Mouse (Mus musculus) CH12.LX (cell line): ENCODE data around the gene Trpm3. TPM values are rescaled to one million over a fixed set of nuclear protein-coding genes. Genes with fewer than 3 reads are reported as not detected.
"Not testable (repeated sequence)": the region's sequence is repeated elsewhere in the genome, so short reads cannot be mapped to it uniquely, and the experiment has no call there.

Experiments
- DNase-seq: peaks from one replicate; pipeline ENCODE4 v3.0.0-alpha.2; 2013; ENCODE audit errors: extremely low read depth
- H3K27ac ChIP-seq: 2 replicates; pipeline ENCODE4 v1.5.1; 2012; ENCODE audit warnings: low read depth, mild to moderate bottlenecking, control low read depth, moderate library complexity; ENCODE audit not compliant: insufficient read depth
- H3K27me3 ChIP-seq: replicated peaks from 2 replicates; pipeline ENCODE3; 2012; ENCODE audit warnings: inconsistent platforms
- H3K36me3 ChIP-seq, 2 experiments: replicated peaks in 1 of 2; 2 replicates each; pipeline versions ENCODE3 to v1.6.1; 2012; ENCODE audit warnings: inconsistent platforms in 1 of 2, low read length in 1 of 2, mild to moderate bottlenecking in 1 of 2, mixed read lengths in 1 of 2, moderate library complexity in 1 of 2; ENCODE audit not compliant: control insufficient read depth in 1 of 2, insufficient read depth in 1 of 2
- H3K4me1 ChIP-seq, 2 experiments: 2 replicates each; pipeline ENCODE4 v1.6.1; 2012; ENCODE audit warnings: inconsistent platforms in 1 of 2, moderate library complexity in 1 of 2; ENCODE audit not compliant: insufficient read depth in 2 of 2, control insufficient read depth in 1 of 2
- H3K4me2 ChIP-seq: 2 replicates; pipeline ENCODE4 v1.6.1; 2012; ENCODE audit warnings: low read depth, mild to moderate bottlenecking, control low read depth; ENCODE audit not compliant: poor library complexity, insufficient read depth, severe bottlenecking
- H3K4me3 ChIP-seq, 3 experiments: fragments of 150-350 bp in 1 of 3; sonication (generic) in 1 of 3; replicated peaks in 1 of 3; 2 replicates each; pipeline versions ENCODE3 to v1.5.1; 2011 to 2012; ENCODE audit warnings: low read depth in 2 of 3, low read length in 2 of 3, mild to moderate bottlenecking in 2 of 3, moderate library complexity in 2 of 3, control low read depth in 1 of 3, improper control_type of control experiment in 1 of 3, inconsistent platforms in 1 of 3, mixed read lengths in 1 of 3; ENCODE audit not compliant: poor library complexity in 1 of 3
- H3K79me2 ChIP-seq: replicated peaks from 2 replicates; pipeline ENCODE4 v1.6.1; 2012; ENCODE audit warnings: mild to moderate bottlenecking, moderate library complexity; ENCODE audit not compliant: control insufficient read depth, poor library complexity, insufficient read depth, severe bottlenecking; ENCODE audit errors: extremely low read depth
- H3K9ac ChIP-seq: 2 replicates; pipeline ENCODE4 v1.6.1; 2012; ENCODE audit warnings: low read depth, mild to moderate bottlenecking, control low read depth, moderate library complexity; ENCODE audit not compliant: insufficient read depth
- H3K9me3 ChIP-seq: replicated peaks from 2 replicates; pipeline ENCODE3; 2012; ENCODE audit warnings: low read length, inconsistent platforms, mixed read lengths
- BHLHE40 ChIP-seq: IDR thresholded peaks from 2 replicates; pipeline ENCODE4 v1.6.1; 2011; ENCODE audit warnings: mild to moderate bottlenecking, low read depth, low read length, improper control_type of control experiment
- ELF1 ChIP-seq: IDR thresholded peaks from 2 replicates; pipeline ENCODE4 v1.6.1; 2014; ENCODE audit warnings: low read depth, mild to moderate bottlenecking, inconsistent platforms, low read length, improper control_type of control experiment
- EP300 ChIP-seq: IDR thresholded peaks from 2 replicates; pipeline ENCODE4 v1.6.1; 2011; ENCODE audit warnings: low read length, improper control_type of control experiment
- HCFC1 ChIP-seq: IDR thresholded peaks from 2 replicates; pipeline ENCODE4 v1.6.1; 2012; ENCODE audit warnings: low read depth, mild to moderate bottlenecking, inconsistent platforms, low read length, improper control_type of control experiment
- IRF4 ChIP-seq: IDR thresholded peaks from 2 replicates; pipeline ENCODE4 v1.6.1; 2014; ENCODE audit warnings: low read depth, mild to moderate bottlenecking, inconsistent platforms, low read length, improper control_type of control experiment
- JUN ChIP-seq: IDR thresholded peaks from 2 replicates; pipeline ENCODE4 v1.6.1; 2011; ENCODE audit warnings: low read depth, mild to moderate bottlenecking, low read length, improper control_type of control experiment, moderate library complexity; ENCODE audit not compliant: insufficient read depth
- JUND ChIP-seq: conservative IDR thresholded peaks from 2 replicates; pipeline ENCODE4 v1.6.1; 2011; ENCODE audit warnings: low read depth, low read length, improper control_type of control experiment
- KAT2A ChIP-seq: IDR thresholded peaks from 2 replicates; pipeline ENCODE4 v1.6.1; 2012; ENCODE audit warnings: low read length, improper control_type of control experiment, inconsistent platforms; ENCODE audit not compliant: insufficient replicate concordance
- MAX ChIP-seq: IDR thresholded peaks from 2 replicates; pipeline ENCODE4 v1.6.1; 2011; ENCODE audit warnings: low read length, improper control_type of control experiment
- MEF2A ChIP-seq: IDR thresholded peaks from 2 replicates; pipeline ENCODE4 v1.6.1; 2014; ENCODE audit warnings: low read depth, mild to moderate bottlenecking, inconsistent platforms, low read length, improper control_type of control experiment, borderline replicate concordance
- MXI1 ChIP-seq: IDR thresholded peaks from 2 replicates; pipeline ENCODE4 v1.6.1; 2011; ENCODE audit warnings: mild to moderate bottlenecking, low read depth, low read length, improper control_type of control experiment
- MYC ChIP-seq: IDR thresholded peaks from 2 replicates; pipeline ENCODE4 v1.6.1; 2011; ENCODE audit warnings: low read depth, mild to moderate bottlenecking, improper control_type of control experiment, low read length
- NELFE ChIP-seq: IDR thresholded peaks from 2 replicates; pipeline ENCODE4 v1.6.1; 2011; ENCODE audit warnings: low read depth, low read length, improper control_type of control experiment
- PAX5 ChIP-seq: IDR thresholded peaks from 2 replicates; pipeline ENCODE4 v1.6.1; 2012; ENCODE audit warnings: low read length, inconsistent platforms, mixed read lengths
- POLR2A ChIP-seq: IDR thresholded peaks from 2 replicates; pipeline ENCODE4 v1.6.1; 2011; ENCODE audit warnings: low read depth, mild to moderate bottlenecking, improper control_type of control experiment, low read length
- POLR2AphosphoS2 ChIP-seq: IDR thresholded peaks from 2 replicates; pipeline ENCODE4 v1.6.1; 2011; ENCODE audit warnings: low read depth, low read length, improper control_type of control experiment
- RCOR1 ChIP-seq: conservative IDR thresholded peaks from 2 replicates; pipeline ENCODE4 v1.6.1; 2012; ENCODE audit warnings: low read depth, mild to moderate bottlenecking, inconsistent platforms, low read length, improper control_type of control experiment
- SIN3A ChIP-seq: IDR thresholded peaks from 2 replicates; pipeline ENCODE4 v1.6.1; 2012; ENCODE audit warnings: low read length, improper control_type of control experiment, inconsistent platforms
- SMC3 ChIP-seq: IDR thresholded peaks from 2 replicates; pipeline ENCODE4 v1.6.1; 2011; ENCODE audit warnings: low read depth, low read length, improper control_type of control experiment
- USF1 ChIP-seq: IDR thresholded peaks from 2 replicates; pipeline ENCODE4 v1.6.1; 2014; ENCODE audit warnings: low read depth, mild to moderate bottlenecking, inconsistent platforms, low read length, improper control_type of control experiment
- USF2 ChIP-seq: conservative IDR thresholded peaks from 2 replicates; pipeline ENCODE4 v1.6.1; 2011; ENCODE audit warnings: low read depth, low read length, improper control_type of control experiment
- ZKSCAN1 ChIP-seq: IDR thresholded peaks from 2 replicates; pipeline ENCODE4 v1.6.1; 2012; ENCODE audit warnings: low read depth, inconsistent platforms, low read length, improper control_type of control experiment, borderline replicate concordance
- ZMIZ1 ChIP-seq: IDR thresholded peaks from 2 replicates; pipeline ENCODE4 v1.6.1; 2012; ENCODE audit warnings: low read depth, mild to moderate bottlenecking, inconsistent platforms, low read length, improper control_type of control experiment
- ZNF384 ChIP-seq: IDR thresholded peaks from 2 replicates; pipeline ENCODE4 v1.6.1; 2012; ENCODE audit warnings: low read depth, low read length, improper control_type of control experiment, inconsistent platforms
- dilution Hi-C: fragments of 300-500 bp; cut with MboI; formaldehyde crosslinking; loops from 2 replicates; pipeline ENCODE4 v1.14.3; 2020; ENCODE audit warnings: low sequenced_read_pairs; ENCODE audit not compliant: extremely low pct_unique_long_range_greater_than_20kb, extremely low pct_ligation_motif_present
- in situ Hi-C: fragments of 300-500 bp; cut with MboI; formaldehyde crosslinking; loops from 3 replicates; pipeline ENCODE4 v1.14.3; 2019; ENCODE audit warnings: low sequenced_read_pairs, low pct_ligation_motif_present, low pct_unique_long_range_greater_than_20kb, mixed read lengths
- polyA plus RNA-seq: library from polyadenylated mRNA; unstranded; fragments of >175 nt; gene quantifications from 2 replicates; pipeline ENCODE4 v1.2.1, GENCODE M21; 2012; ENCODE audit warnings: low read depth; ENCODE audit not compliant: insufficient read length
- total RNA-seq, 2 experiments: library from RNA; depleted of rRNA; stranded (reverse); fragments of 300-350 nt in 1 of 2; fragments of >200 nt in 1 of 2; gene quantifications; 2 replicates each; pipeline ENCODE4 v1.2.3; 2012 to 2014

The Trpm3 gene
- total and polyA plus RNA-seq, 3 experiments: 0.01 TPM; not detected in 2

DNA sequence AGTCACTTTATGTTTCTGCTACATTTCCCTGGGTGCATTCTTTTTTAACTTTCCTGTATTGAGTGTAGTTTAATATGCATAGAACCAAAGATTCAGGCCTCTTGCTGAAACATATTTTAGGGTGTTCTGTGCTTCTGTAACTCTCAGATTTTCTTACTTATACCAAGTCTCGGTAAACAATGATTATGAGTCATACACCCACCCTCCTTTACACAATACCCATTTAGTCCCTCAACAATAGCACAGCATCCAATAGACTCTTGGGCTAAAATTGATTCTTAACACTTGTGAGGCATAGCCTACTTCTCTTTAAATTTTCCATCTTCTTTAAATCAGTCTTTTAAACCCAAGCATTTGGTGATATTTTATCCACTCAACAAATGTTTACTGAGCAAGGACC lies 709.4 kb downstream of the Trpm3 start:
- Histone ChIP-seq H3K27me3 (no peaks in the 10 kb centered on the region), H3K4me3 (no peak overlapping the region), H3K4me1 (peaks cover 0 to 8% of the 10 kb centered on the region in 2 experiments; a peak in 2 of 4 replicates), H3K27ac (no peak overlapping the region), H3K9me3 (no peaks in the 10 kb centered on the region)
- dilution Hi-C loops (no loop called here), in situ Hi-C loops (no loop called here)
- no peak for DNase-seq
- no peak for TF ChIP-seq IRF4
- TF ChIP-seq ZMIZ1: no peak
- no peak for TF ChIP-seq ZKSCAN1
- no peak for TF ChIP-seq EP300
- TF ChIP-seq POLR2AphosphoS2: no peak
- TF ChIP-seq MXI1: no peak
- TF ChIP-seq PAX5: no peak
- TF ChIP-seq JUND: no peak
- TF ChIP-seq USF2: no peak
- no peak for TF ChIP-seq MEF2A
- TF ChIP-seq ZNF384: no peak
- TF ChIP-seq MAX: no peak
- TF ChIP-seq, all 38 proteins: peak for 0
- H3K79me2 ChIP-seq: no peaks in the 10 kb centered on the region
- no peaks in the 10 kb centered on the region for H3K36me3 ChIP-seq
- H3K9ac ChIP-seq: no peak overlapping the region
- no peak overlapping the region for H3K4me2 ChIP-seq

DNA sequence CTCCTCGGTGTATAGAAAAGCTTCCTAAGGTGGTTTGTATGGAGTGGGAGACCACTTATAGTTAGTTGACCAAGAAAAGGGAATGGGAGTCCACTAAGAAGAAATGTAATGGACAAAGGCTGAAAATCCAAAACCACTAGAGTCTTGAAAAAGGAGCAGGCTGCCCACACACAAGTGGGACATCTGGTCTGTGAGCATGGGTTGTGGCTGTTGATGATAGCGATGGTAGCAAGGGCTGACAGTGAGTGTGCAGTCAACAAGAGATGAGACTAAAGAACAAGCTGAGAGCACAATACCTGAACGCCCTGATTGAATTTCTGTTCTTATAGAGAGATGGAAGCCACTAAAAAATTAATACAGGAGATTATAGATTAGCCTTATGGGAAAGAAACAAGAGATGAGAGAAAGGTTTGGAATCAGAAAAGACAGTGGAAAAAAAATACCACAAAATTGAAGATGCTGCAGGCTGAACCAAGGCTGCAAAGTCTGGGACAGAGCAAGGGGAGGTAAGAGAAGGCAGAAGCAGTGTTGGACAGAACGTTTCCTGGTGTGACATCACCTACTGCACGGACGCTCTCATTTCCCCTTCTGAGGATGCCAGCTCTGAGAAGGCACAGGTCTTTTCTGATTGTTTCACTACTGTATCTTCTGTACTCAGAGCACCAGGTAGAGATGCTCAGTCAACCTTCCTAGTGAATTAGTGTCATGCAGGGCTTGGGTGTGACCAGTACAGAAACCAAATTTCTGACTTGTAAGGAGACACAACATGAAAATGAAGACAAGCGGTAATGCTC lies 710.1 kb downstream of the Trpm3 start:
- H3K27me3 ChIP-seq: no peaks in the 10 kb centered on the region
- H3K4me2 ChIP-seq: 0 out of 2 replicates have a peak overlapping the region, but pooled peaks have one; percentile 24
- in situ Hi-C loops: no loop called here
- H3K4me3 ChIP-seq: no peak overlapping the region
- H3K79me2 ChIP-seq: no peaks in the 10 kb centered on the region
- no peak overlapping the region for H3K27ac ChIP-seq
- H3K9ac ChIP-seq: no peak overlapping the region
- TF ChIP-seq BHLHE40: peak; percentile 21; the same call in 1 of the 2 replicates
- TF ChIP-seq USF1: no peak
- no peak for TF ChIP-seq NELFE
- TF ChIP-seq ZMIZ1: no peak
- TF ChIP-seq POLR2A: no peak
- TF ChIP-seq HCFC1: no peak
- 0 out of 2 replicates have a peak, but pooled peaks have one; percentile 53 for TF ChIP-seq RCOR1
- TF ChIP-seq JUN: peak; percentile 36; the same call in 1 of the 2 replicates
- no peak for TF ChIP-seq SIN3A
- no peak for TF ChIP-seq MYC
- no peak for TF ChIP-seq POLR2AphosphoS2
- no peak for TF ChIP-seq SMC3
- TF ChIP-seq IRF4: peak; percentile 17; the same call in 1 of the 2 replicates
- TF ChIP-seq ELF1: peak; percentile 27; the same call in 1 of the 2 replicates
- TF ChIP-seq KAT2A: no peak
- TF ChIP-seq, all 38 proteins: peak for 5
- H3K9me3 ChIP-seq: no peaks in the 10 kb centered on the region
- DNase-seq: peak; percentile 31
- H3K36me3 ChIP-seq: no peaks in the 10 kb centered on the region
- peaks cover 0 to 8% of the 10 kb centered on the region in 2 experiments; a peak in 2 of 4 replicates for H3K4me1 ChIP-seq
- dilution Hi-C loops: no loop called here

DNA sequence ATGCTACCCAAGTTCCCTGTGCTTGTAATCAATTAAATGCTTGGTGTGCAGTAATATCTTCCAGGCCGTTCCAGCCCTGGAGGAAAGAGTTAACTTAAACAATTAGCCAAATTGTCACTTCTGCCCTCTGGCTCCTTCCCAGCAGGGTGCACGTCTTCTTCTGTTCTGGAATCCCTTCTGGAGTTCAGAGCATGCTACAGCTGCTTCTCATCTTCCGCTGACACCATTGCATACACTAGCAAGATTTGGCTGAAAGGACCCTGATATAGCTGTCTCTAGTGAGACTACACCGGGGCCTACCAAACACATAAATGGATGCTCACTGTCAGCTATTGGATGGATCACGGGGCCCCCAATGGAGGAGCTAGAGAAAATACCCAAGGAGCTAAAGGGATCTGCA lies 712.6 kb downstream of the Trpm3 start:
- H3K79me2 ChIP-seq, dilution Hi-C loops, H3K36me3 ChIP-seq, DNase-seq, H3K27ac ChIP-seq, H3K9ac ChIP-seq, H3K4me1 ChIP-seq, H3K9me3 ChIP-seq, H3K4me3 ChIP-seq, in situ Hi-C loops, H3K27me3 ChIP-seq, H3K4me2 ChIP-seq: not testable (repeated sequence)
